Mouse (Mus musculus): ENCODE measurements around the gene Pofut2. TPM values are rescaled to one million over a fixed set of nuclear protein-coding genes. Genes with fewer than 3 reads are reported as not detected.

Pofut2 gene
- total RNA-seq, 2 experiments from 2014 or later = 27.7 to 31.9 TPM

GRCm38 (mm10) chr10:77305766-77306165, 46.7 kb downstream of the Pofut2 start:
- intact Hi-C loops (cut with DNase I) = no loop called here
- no peak for DNase-seq

- no peak for DNase-seq
- intact Hi-C loops (cut with DNase I) = no loop called here
These were observed 50.0 kb downstream of the Pofut2 start for GRCm38 (mm10) chr10:77308978-77309377.

GRCm38 (mm10) chr10:77314711-77315266, 55.8 kb downstream of the Pofut2 start:
- no peak for DNase-seq
- intact Hi-C loops (cut with DNase I) = no loop called here

GRCm38 (mm10) chr10:77315682-77316081, 56.7 kb downstream of the Pofut2 start:
- intact Hi-C loops (cut with DNase I) = no loop called here

More at GRCm38 (mm10) chr10:77315682-77316081, 56.7 kb downstream of the Pofut2 start:
- no peak for DNase-seq

Other genes starting within 250 kb of the Pofut2 start
- gene Slc19a1, start 227.0 kb upstream of the Pofut2 start, total RNA-seq (2021) = 10 to 100 TPM; 26.0 to 26.9 TPM
- 10 to 100 TPM; 18.4 to 21.4 TPM for gene Col18a1, start 92.7 kb upstream of the Pofut2 start, total RNA-seq (2021)
- 10 to 100 TPM; 64.3 to 70.4 TPM for gene Adarb1, start 159.1 kb downstream of the Pofut2 start, total RNA-seq (2021)